Mouse (Mus musculus) bone marrow, adult 2 months (tissue): Measurements from ENCODE around the gene Irf2.

Experiments
- CTCF ChIP-seq: fragments of 200-500 bp; IDR thresholded peaks from 2 replicates; pipeline ENCODE4 v1.5.1; 2011; ENCODE audit warnings: low read length, control low read depth; ENCODE audit not compliant: control insufficient read depth, insufficient read depth
- POLR2A ChIP-seq: fragments of 200-500 bp; IDR thresholded peaks from 2 replicates; pipeline ENCODE4 v1.6.1; 2011; ENCODE audit warnings: low read depth, mild to moderate bottlenecking, control low read depth, low read length, borderline replicate concordance; ENCODE audit not compliant: control insufficient read depth

- TF ChIP-seq CTCF, result no peak
- TF ChIP-seq POLR2A, result no peak
These were observed 73.4 kb downstream of the Irf2 start for GRCm38 (mm10) chr8:46812966-46813365.
